Comparison of ENCODE assay signal across 11 mouse cellular contexts in the genomic region with DNA sequence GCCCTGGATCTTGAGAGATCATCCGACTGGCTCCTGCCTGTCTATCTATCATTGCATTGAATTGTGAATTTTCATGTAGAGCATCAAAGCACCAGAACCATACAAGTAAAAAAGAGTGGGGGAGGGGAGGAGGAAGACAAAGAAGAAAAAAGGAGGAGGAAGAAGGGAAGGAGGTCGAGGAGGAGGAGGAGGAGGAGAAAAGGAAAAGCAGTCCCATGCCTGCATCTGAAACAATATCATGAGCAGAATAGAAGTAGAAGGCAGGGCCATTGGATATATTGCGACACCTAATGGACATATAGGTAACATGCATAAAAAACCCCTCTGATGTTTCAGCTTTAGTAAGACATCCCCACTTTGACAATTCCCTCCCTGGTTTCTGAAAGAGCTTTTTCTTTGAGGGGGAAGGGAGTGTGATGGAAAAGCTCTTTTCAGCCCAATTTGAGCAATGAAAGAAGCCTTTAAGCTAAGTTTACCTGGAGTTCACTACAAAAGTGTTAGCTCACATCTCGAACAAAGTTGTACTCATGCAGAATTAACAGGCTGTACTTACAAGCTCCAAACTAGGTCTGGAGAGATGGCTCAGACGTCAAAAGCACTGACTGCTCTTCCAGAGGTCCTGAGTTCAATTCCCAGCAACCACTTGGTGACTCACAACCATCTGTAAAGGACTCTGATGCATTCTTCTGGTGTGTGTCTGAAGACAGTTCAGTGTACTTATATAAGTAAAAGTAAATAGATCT. TPM values are rescaled to one million over a fixed set of nuclear protein-coding genes. Genes with fewer than 3 reads are reported as not detected.
DNase-seq lines count a peak whose midpoint lies in the region; ATAC-seq and TF ChIP-seq lines count a peak whose summit lies in the region.
"Had no signal": no experiment of that assay in that cellular context is flagged by ENCODE, and none has a peak within 500 bp of the region (broad histone marks: within the 10 kb centered on the region; RNA-seq: fewer than 3 reads in every experiment).

No protein-coding gene starts in this region.

- 24% methylated on average over 5 of the region's 5 CpGs for WGBS in kidney, postnatal 0 days

- TF ChIP-seq CTCF in kidney, postnatal 0 days (IDR thresholded peaks at IDR 0.05; ENCODE audit: low read depth): peak; percentile 79

- H3K36me3 ChIP-seq in kidney, postnatal 0 days (ENCODE audit: insufficient read depth, low read length): no peaks in the 10 kb centered on the region
- H3K36me3 ChIP-seq: hindbrain, embryonic 12.5 days; limb, embryonic 13.5 days had no signal

- no peak overlapping the region for H3K4me2 ChIP-seq in kidney, postnatal 0 days (ENCODE audit: low read length)

- ATAC-seq in kidney, postnatal 0 days (replicated peaks; ENCODE audit: low FRiP score, low read depth): no peak
- ATAC-seq in granulocyte monocyte progenitor cell, adult 5-6 weeks (replicated peaks; ENCODE audit: poor library complexity, severe bottlenecking): 0 out of 2 replicates have a peak, but pooled peaks have one; percentile 18

- H3K4me1 ChIP-seq in kidney, postnatal 0 days (replicated peaks; ENCODE audit: insufficient read depth, low read length): no peaks in the 10 kb centered on the region

- no peak overlapping the region for H3K4me3 ChIP-seq in kidney, postnatal 0 days (replicated peaks; ENCODE audit: low read depth, low read length)

- H3K27ac ChIP-seq in kidney, postnatal 0 days: no peak overlapping the region
- H3K27ac ChIP-seq: hindbrain, embryonic 12.5 days; limb, embryonic 13.5 days had no signal

- no peaks in the 10 kb centered on the region for H3K9me3 ChIP-seq in kidney, postnatal 0 days (replicated peaks; ENCODE audit: low read length)
- H3K9me3 ChIP-seq: hindbrain, embryonic 12.5 days; limb, embryonic 13.5 days had no signal

- H3K9ac ChIP-seq in kidney, postnatal 0 days (ENCODE audit: low read depth, low read length): no peak overlapping the region
- H3K9ac ChIP-seq: hindbrain, embryonic 12.5 days had no signal

- no peaks in the 10 kb centered on the region for H3K27me3 ChIP-seq in kidney, postnatal 0 days (ENCODE audit: insufficient read depth, low read length)
- H3K27me3 ChIP-seq: limb, embryonic 13.5 days had no signal

- DNase-seq in kidney, postnatal 0 days (ENCODE audit: low spot score): peak; percentile 77
- DNase-seq in kidney, postnatal 14 days: no peak
- peak; percentile 56 for DNase-seq in CD4-positive, CD25-positive, alpha-beta regulatory T cell, adult 2 months (ENCODE audit: low read depth, low spot score)
- DNase-seq in ZHBTc4 (ENCODE audit: low read depth, low spot score): peak; percentile 12
- DNase-seq in urinary bladder, adult 18-20 months (ENCODE audit: low spot score in 2 of 2): no peak
- DNase-seq in ovary, postnatal 36 days (ENCODE audit: low spot score): no peak
- no peak for DNase-seq in ovary, postnatal 10 days (ENCODE audit: low spot score)
- DNase-seq: adrenal gland, adult 8-10 months had no signal

RNA-seq across cellular contexts. Expression of a gene that starts 5.8 kb away (rescaled TPM):
- not detected in 2 replicates for polyA plus RNA-seq in kidney, postnatal 0 days (2015; fragmentation: Nextera tagmentation; extraction: Ambion mirVana)
- not detected in 2 replicates for total RNA-seq in granulocyte monocyte progenitor cell, adult 5-6 weeks (2014; fragmentation: Nextera tagmentation)
- not detected in 2 replicates for total RNA-seq in granulocyte monocyte progenitor cell, adult 5-6 weeks (2017)
- total RNA-seq: adrenal gland, adult 8-10 months had no signal
- polyA plus RNA-seq: hindbrain, embryonic 12.5 days; limb, embryonic 13.5 days had no signal

Comparison
In these comparisons a context has a peak if more than half of its experiments do, and no peak if none do; other contexts are left out.
1. DNase-seq: peak in kidney, postnatal 0 days (single experiment), CD4-positive, CD25-positive, alpha-beta regulatory T cell, adult 2 months (single experiment) and ZHBTc4 (single experiment); none in kidney, postnatal 14 days (single experiment), urinary bladder, adult 18-20 months (0 of 2), ovary, postnatal 36 days (single experiment) and ovary, postnatal 10 days (single experiment).